Mouse (Mus musculus) myocyte (in vitro differentiated cells): ENCODE results near the gene Ugt1a10.

Source experiments
- CEBPB ChIP-seq: IDR thresholded peaks from 2 replicates; pipeline ENCODE4 v1.6.1; 2011; ENCODE audit warnings: mild to moderate bottlenecking, moderate library complexity; ENCODE audit not compliant: poor library complexity, insufficient read depth, severe bottlenecking
- E2F4 ChIP-seq: IDR thresholded peaks from one replicate; pipeline ENCODE4 v1.6.1; 2011; ENCODE audit warnings: mild to moderate bottlenecking, control low read depth, moderate library complexity; ENCODE audit not compliant: insufficient read depth
- MAX ChIP-seq: IDR thresholded peaks from one replicate; pipeline ENCODE4 v1.6.1; 2011; ENCODE audit warnings: low read depth, mild to moderate bottlenecking, control low read depth
- MYOD1 ChIP-seq, 3 experiments: IDR thresholded peaks; one replicate each; pipeline ENCODE4 v1.6.1; 2011; ENCODE audit warnings: control low read depth in 2 of 3, low read depth in 2 of 3, mild to moderate bottlenecking in 2 of 3, moderate library complexity in 1 of 3; ENCODE audit not compliant: insufficient read length in 2 of 3, control insufficient read depth in 1 of 3
- MYOG ChIP-seq, 3 experiments: IDR thresholded peaks; one replicate each; pipeline ENCODE4 v1.6.1; 2011; ENCODE audit warnings: control low read depth in 2 of 3, low read depth in 2 of 3, mild to moderate bottlenecking in 2 of 3; ENCODE audit not compliant: insufficient read length in 2 of 3, control insufficient read depth in 1 of 3, insufficient read depth in 1 of 3
- POLR2A ChIP-seq: IDR thresholded peaks from one replicate; pipeline ENCODE4 v1.6.1; 2011; ENCODE audit warnings: low read depth, mild to moderate bottlenecking, control low read depth, moderate library complexity; ENCODE audit not compliant: insufficient read length
- POLR2AphosphoS2 ChIP-seq: IDR thresholded peaks from one replicate; pipeline ENCODE4 v1.6.1; 2011; ENCODE audit warnings: low read depth, control low read depth; ENCODE audit not compliant: insufficient read length
- REST ChIP-seq: IDR thresholded peaks from one replicate; pipeline ENCODE4 v1.6.1; 2011; ENCODE audit warnings: mild to moderate bottlenecking, control low read depth, moderate library complexity; ENCODE audit not compliant: insufficient read depth, insufficient read length
- TCF12 ChIP-seq: IDR thresholded peaks from one replicate; pipeline ENCODE4 v1.6.1; 2011; ENCODE audit warnings: mild to moderate bottlenecking, control low read depth; ENCODE audit not compliant: poor library complexity, insufficient read depth, severe bottlenecking
- USF1 ChIP-seq: IDR thresholded peaks from one replicate; pipeline ENCODE4 v1.6.1; 2011; ENCODE audit warnings: low read depth, mild to moderate bottlenecking, control low read depth, moderate library complexity

GRCm38 (mm10) chr1:88013726-88014125 is 41.5 kb upstream of the Ugt1a10 start:
- TF ChIP-seq MYOG (IDR thresholded peaks at IDR 0.05; ENCODE audit: control insufficient read depth in 1 of 3, insufficient read depth in 1 of 3, insufficient read length in 2 of 3, low read depth in 2 of 3) (no peak), POLR2A (no peak), POLR2AphosphoS2 (no peak), MYOD1 (IDR thresholded peaks at IDR 0.05; ENCODE audit: control insufficient read depth in 1 of 3, insufficient read length in 2 of 3, low read depth in 2 of 3) (no peak), E2F4 (no peak), MAX (no peak), USF1 (no peak), TCF12 (no peak), REST (no peak), CEBPB (no peak)
